Mouse (Mus musculus) forebrain, embryonic 10.5 days (tissue): ENCODE measurements around the gene Mtnr1b. TPM values are rescaled to one million over a fixed set of nuclear protein-coding genes. Genes with fewer than 3 reads are reported as not detected.
"Not testable (repeated sequence)": the region's sequence is repeated elsewhere in the genome, so short reads cannot be mapped to it uniquely, and the experiment has no call there.

Source experiments
- DNase-seq: peaks from one replicate; pipeline ENCODE4 v3.0.0-alpha.2; 2017; ENCODE audit warnings: low spot score; ENCODE audit errors: extremely low spot score
- H3K27ac ChIP-seq: fragments of 300-500 bp; sonication (generic); 2 replicates; pipeline ENCODE4 v1.5.1; 2016; ENCODE audit warnings: mild to moderate bottlenecking
- H3K27me3 ChIP-seq: fragments of 300-500 bp; sonication (generic); 2 replicates; pipeline ENCODE4 v1.6.1; 2016; ENCODE audit warnings: mild to moderate bottlenecking; ENCODE audit not compliant: poor library complexity, severe bottlenecking
- H3K36me3 ChIP-seq: fragments of 300-500 bp; sonication (generic); replicated peaks from 2 replicates; pipeline ENCODE4 v1.6.1; 2016; ENCODE audit warnings: mild to moderate bottlenecking, moderate library complexity
- H3K4me1 ChIP-seq: fragments of 300-500 bp; sonication (generic); 2 replicates; pipeline ENCODE4 v1.6.1; 2016
- H3K4me3 ChIP-seq: fragments of 300-500 bp; sonication (generic); 2 replicates; pipeline ENCODE4 v1.5.1; 2016; ENCODE audit warnings: mild to moderate bottlenecking, moderate library complexity
- H3K9me3 ChIP-seq: fragments of 300-500 bp; sonication (generic); 2 replicates; pipeline ENCODE4 v1.6.1; 2016; ENCODE audit warnings: mild to moderate bottlenecking, moderate library complexity
- WGBS: fragments of 180-500 bp; shearing (Covaris S2); methylation state at CpG from one replicate; pipeline ENCODE4 v1.1.7; 2016; 5-methylcytosine and 5-hydroxymethylcytosine counted together
- polyA plus RNA-seq: library from polyadenylated mRNA; unstranded; fragments of >200 nt; fragmentation: Nextera tagmentation; extraction: Ambion mirVana; gene quantifications from 2 replicates; pipeline ENCODE4 v1.2.1, GENCODE M21; 2016

The Mtnr1b gene
- polyA plus RNA-seq, 1 experiment from 2014 or later: not detected

GRCm38 (mm10) chr9:15869456-15869855 lies 4.9 kb downstream of the Mtnr1b start:
- WGBS: 72% methylated on average over 4 of the region's 4 CpGs
- H3K4me3 ChIP-seq: no peak overlapping the region
- no peaks in the 10 kb centered on the region for H3K9me3 ChIP-seq
- DNase-seq: no peak
- H3K4me1 ChIP-seq: peaks cover 5% of the 10 kb centered on the region; the same call in 1 of the 2 replicates
- no peak overlapping the region for H3K27ac ChIP-seq
- peaks cover 11% of the 10 kb centered on the region for H3K27me3 ChIP-seq
- H3K36me3 ChIP-seq: no peaks in the 10 kb centered on the region

GRCm38 (mm10) chr9:15866280-15867072 lies 7.9 kb downstream of the Mtnr1b start:
- no peak for DNase-seq
- Histone ChIP-seq H3K4me1 (peaks cover 5% of the 10 kb centered on the region; the same call in 1 of the 2 replicates), H3K9me3 (no peaks in the 10 kb centered on the region), H3K27ac (no peak overlapping the region), H3K4me3 (no peak overlapping the region), H3K27me3 (no peaks in the 10 kb centered on the region), H3K36me3 (no peaks in the 10 kb centered on the region)
- whole genome bisulfite sequencing: 81% methylated on average over 10 of the region's 10 CpGs

- Histone ChIP-seq H3K4me1 (peaks cover 5% of the 10 kb centered on the region; the same call in 1 of the 2 replicates), H3K4me3 (no peak overlapping the region), H3K9me3 (peaks cover 5% of the 10 kb centered on the region; the same call in 1 of the 2 replicates), H3K27ac (no peak overlapping the region), H3K36me3 (no peaks in the 10 kb centered on the region), H3K27me3 (no peaks in the 10 kb centered on the region)
- no peak for DNase-seq
- WGBS: 71% methylated on average over 5 of the region's 5 CpGs
Observed at GRCm38 (mm10) chr9:15861402-15861801, 13.0 kb downstream of the Mtnr1b start.

DNA sequence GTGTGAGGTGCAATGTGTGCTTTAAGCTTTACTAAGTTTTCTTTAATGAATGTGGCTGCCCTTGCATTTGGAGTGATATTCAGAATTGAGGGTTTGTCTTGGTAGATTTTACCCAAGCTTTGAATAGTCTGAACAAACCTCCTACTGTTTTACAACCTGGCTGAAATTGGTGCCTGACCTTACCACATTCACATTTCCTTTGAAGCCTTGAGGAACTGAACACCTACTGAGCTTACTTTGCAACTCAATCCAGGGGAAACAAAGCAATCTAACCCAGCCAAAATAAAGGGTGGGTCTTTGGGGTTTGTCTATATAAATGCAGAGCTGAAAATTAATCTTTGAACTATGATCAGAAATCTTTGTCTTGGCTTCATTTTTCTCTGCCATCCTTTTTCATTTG lies 23.6 kb downstream of the Mtnr1b start:
- H3K4me3 ChIP-seq: no peak overlapping the region
- no peak overlapping the region for H3K27ac ChIP-seq
- H3K4me1 ChIP-seq: no peaks in the 10 kb centered on the region
- H3K9me3 ChIP-seq: 0 out of 2 replicates have a peak, but pooled peaks cover 2% of the 10 kb centered on the region
- DNase-seq: no peak
- no peaks in the 10 kb centered on the region for H3K27me3 ChIP-seq
- H3K36me3 ChIP-seq: no peaks in the 10 kb centered on the region

DNA sequence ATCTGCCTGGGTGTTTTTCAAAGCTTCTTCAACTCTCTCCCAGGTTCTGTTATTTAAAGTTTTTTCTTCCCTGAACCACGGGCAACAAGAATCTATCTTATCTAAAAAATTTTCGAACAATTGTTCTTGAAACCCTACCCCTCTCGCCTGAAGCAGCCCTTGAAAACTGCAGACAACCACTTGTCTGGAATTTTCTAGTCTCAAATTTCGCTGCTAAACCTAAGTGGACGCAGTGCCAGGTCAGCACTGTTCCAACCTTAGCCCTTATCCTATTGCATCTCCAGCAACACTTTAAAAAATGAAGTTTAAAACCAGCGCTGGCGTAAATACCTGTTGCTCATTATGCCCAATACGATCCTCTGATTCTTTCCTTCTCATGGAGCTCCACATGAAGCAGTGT lies 29.0 kb downstream of the Mtnr1b start:
- Histone ChIP-seq H3K4me3 (no peak overlapping the region), H3K9me3 (peaks cover 2% of the 10 kb centered on the region; the same call in 1 of the 2 replicates), H3K27ac (no peak overlapping the region), H3K27me3 (no peaks in the 10 kb centered on the region), H3K36me3 (no peaks in the 10 kb centered on the region), H3K4me1 (no peaks in the 10 kb centered on the region)
- 85% methylated on average over 8 of the region's 8 CpGs for WGBS
- no peak for DNase-seq

DNA sequence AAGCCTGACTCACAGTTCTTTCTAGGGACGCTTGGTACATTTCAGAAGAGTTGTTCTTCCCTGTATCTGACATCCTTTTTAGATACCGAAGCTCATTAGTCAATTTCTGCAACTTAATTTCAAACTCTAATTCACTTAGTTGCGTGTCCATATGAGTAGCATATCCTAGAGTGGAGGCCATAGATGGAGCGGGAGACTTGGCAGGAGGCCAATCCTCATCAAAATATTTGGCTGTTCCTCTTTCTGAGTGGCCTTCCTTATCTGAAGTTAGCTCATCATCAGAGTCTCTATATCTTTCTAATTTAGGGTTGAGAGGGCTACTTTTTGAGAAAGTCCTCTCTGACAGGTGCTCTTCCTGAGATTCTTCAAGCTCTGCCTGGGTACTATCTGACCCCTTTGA lies 29.4 kb downstream of the Mtnr1b start:
- 92% methylated on average over 4 of the region's 4 CpGs for WGBS
- H3K36me3 ChIP-seq, H3K4me1 ChIP-seq, H3K4me3 ChIP-seq, H3K27ac ChIP-seq, H3K27me3 ChIP-seq, DNase-seq, H3K9me3 ChIP-seq: not testable (repeated sequence)

DNA sequence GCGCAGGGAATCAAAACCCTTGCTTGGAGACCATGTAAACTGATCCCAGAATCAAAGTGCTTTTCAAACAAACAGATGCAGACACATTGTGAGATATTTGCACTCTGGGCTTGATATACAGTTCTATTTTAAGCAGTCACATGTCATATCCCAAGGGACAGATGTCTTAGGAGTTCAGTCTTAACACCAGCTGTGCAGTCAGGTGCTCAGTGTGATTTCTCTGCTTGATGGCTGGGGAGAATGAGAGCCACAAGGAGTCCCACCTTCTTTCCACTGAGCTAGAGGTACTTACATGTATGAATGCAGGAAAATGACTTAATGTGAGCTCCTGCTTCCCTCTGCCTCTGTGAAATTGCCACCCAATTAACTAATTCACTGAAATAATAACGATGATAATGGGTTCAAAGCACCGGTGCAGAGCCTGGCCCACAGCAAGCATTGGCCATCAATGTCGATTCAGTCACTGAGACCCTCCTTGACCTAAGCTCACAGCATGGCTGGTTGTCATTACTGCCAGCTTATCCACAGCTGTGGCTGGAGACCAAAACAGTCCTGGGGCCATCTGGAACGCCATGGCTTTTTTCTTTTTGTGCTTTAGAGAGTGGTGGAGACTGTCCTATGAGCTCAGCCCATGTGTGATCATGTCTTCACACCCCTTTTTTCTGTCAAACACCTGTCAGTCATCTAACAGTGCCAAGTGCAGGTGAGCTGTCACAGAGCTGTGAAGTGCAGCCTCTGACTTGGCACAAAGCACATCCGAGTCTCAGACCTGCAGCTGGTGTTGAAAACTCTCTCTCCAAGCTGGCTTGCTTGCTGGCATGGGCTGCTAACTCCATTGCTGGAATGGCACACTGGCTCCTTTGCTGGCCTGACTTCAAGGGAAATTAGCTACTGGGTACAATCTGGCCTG lies 61.1 kb downstream of the Mtnr1b start:
- H3K27me3 ChIP-seq: no peaks in the 10 kb centered on the region
- H3K4me1 ChIP-seq: peaks cover 10% of the 10 kb centered on the region
- 69% methylated on average over 6 of the region's 6 CpGs for WGBS
- peak; percentile 16 for DNase-seq
- no peak overlapping the region for H3K4me3 ChIP-seq
- no peak overlapping the region for H3K27ac ChIP-seq
- no peaks in the 10 kb centered on the region for H3K9me3 ChIP-seq
- no peaks in the 10 kb centered on the region for H3K36me3 ChIP-seq

- Histone ChIP-seq H3K4me3 (no peak overlapping the region), H3K9me3 (no peaks in the 10 kb centered on the region), H3K27ac (no peak overlapping the region), H3K27me3 (no peaks in the 10 kb centered on the region), H3K36me3 (no peaks in the 10 kb centered on the region), H3K4me1 (no peaks in the 10 kb centered on the region)
- no peak for DNase-seq
- 88% methylated on average over 2 of the region's 2 CpGs for WGBS
Observed at GRCm38 (mm10) chr9:15804296-15804695, 70.1 kb downstream of the Mtnr1b start.

DNA sequence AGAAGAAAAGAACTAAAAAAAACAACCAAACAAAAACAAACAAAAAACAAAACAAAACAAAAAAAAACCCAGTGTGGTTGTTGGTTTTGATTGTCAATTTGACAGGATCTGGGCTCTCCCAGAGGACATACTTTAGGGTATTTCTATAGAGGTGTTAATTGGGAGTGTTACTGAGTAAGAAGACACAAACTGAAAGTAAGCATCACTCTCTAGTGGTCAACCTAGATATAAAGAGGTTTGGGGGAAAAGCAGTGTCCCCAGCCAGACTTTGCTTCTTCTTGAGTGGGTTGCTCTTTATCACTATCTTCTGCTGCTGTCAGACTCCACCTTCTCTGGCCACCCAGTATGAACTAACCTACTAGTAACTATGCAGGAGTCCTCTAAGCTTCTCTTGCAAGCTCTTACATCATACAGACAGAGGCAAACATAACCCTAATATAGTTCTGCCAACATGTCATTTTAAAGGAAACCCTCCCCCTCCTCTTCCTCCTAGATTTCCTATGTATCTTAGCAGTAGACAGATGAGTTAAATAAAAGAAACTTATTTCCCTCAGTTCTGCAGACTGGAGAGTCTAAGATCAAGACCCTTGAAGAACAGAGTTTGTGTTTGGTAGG lies 71.8 kb downstream of the Mtnr1b start:
- Histone ChIP-seq H3K36me3 (no peaks in the 10 kb centered on the region), H3K27ac (no peak overlapping the region), H3K9me3 (no peaks in the 10 kb centered on the region), H3K27me3 (no peaks in the 10 kb centered on the region), H3K4me3 (no peak overlapping the region), H3K4me1 (no peaks in the 10 kb centered on the region)
- DNase-seq: no peak

GRCm38 (mm10) chr9:15800402-15800801 lies 74.0 kb downstream of the Mtnr1b start:
- no peak overlapping the region for H3K4me3 ChIP-seq
- H3K27me3 ChIP-seq: no peaks in the 10 kb centered on the region
- DNase-seq: no peak
- no peaks in the 10 kb centered on the region for H3K9me3 ChIP-seq
- no peak overlapping the region for H3K27ac ChIP-seq
- 91% methylated on average over 5 of the region's 5 CpGs for WGBS
- no peaks in the 10 kb centered on the region for H3K36me3 ChIP-seq
- no peaks in the 10 kb centered on the region for H3K4me1 ChIP-seq

DNA sequence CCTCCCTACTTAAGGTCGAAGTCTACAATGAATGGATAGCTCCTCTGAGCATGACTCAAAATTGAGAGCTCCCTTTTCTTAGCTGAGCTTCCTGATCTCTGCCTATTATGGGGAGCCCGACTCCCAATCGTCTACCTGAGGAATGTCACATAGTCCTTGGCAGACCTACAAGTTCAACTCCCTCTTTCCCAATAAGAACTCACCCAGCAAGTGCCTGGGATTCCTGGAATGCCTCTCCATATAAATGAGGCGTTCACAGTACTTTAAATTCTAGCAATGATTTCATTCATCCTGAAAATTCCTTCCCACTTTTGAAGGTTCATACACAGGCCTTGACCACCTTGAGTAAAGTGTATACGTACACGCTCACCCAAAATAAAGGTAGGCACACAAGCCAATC lies 79.9 kb downstream of the Mtnr1b start:
- Histone ChIP-seq H3K4me3 (no peak overlapping the region), H3K4me1 (no peaks in the 10 kb centered on the region), H3K9me3 (no peaks in the 10 kb centered on the region), H3K27ac (no peak overlapping the region), H3K27me3 (no peaks in the 10 kb centered on the region), H3K36me3 (no peaks in the 10 kb centered on the region)
- no peak for DNase-seq
- 88% methylated on average over 6 of the region's 6 CpGs for WGBS

GRCm38 (mm10) chr9:15792076-15792475 lies 82.3 kb downstream of the Mtnr1b start:
- H3K4me3 ChIP-seq: no peak overlapping the region
- 90% methylated on average over 9 of the region's 9 CpGs for WGBS

DNA sequence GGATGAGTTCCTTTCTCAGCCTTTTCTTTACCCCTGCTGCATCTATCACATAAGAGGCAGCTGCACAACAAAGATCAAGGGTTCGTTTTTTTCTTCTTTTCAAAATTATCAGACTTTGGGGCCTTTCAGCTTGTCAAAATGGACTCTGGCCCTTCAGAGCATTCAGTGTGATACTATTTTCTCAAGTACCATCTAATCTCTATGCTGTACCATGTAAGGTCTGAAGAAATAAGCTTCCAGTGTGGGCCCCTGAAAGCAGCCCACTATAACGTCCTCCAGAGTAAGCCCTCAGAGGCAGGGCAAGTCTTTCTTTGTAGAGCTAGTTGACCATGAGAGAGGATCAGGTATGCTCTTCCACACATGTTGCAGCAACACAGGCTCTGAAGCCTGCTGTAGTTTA lies 87.7 kb downstream of the Mtnr1b start:
- Histone ChIP-seq H3K27me3 (no peaks in the 10 kb centered on the region), H3K4me3 (no peak overlapping the region), H3K4me1 (peaks cover 6% of the 10 kb centered on the region), H3K9me3 (no peaks in the 10 kb centered on the region), H3K36me3 (no peaks in the 10 kb centered on the region), H3K27ac (no peak overlapping the region)
- 76% methylated on average over 2 of the region's 2 CpGs for WGBS
- no peak for DNase-seq

More at GRCm38 (mm10) chr9:15792076-15792475, 82.3 kb downstream of the Mtnr1b start:
- H3K36me3 ChIP-seq: no peaks in the 10 kb centered on the region
- no peaks in the 10 kb centered on the region for H3K9me3 ChIP-seq
- H3K27ac ChIP-seq: no peak overlapping the region
- DNase-seq: no peak
- H3K4me1 ChIP-seq: no peaks in the 10 kb centered on the region
- H3K27me3 ChIP-seq: no peaks in the 10 kb centered on the region
